Mouse (Mus musculus): ENCODE results near the gene Bcan.

Gene Bcan

DNA sequence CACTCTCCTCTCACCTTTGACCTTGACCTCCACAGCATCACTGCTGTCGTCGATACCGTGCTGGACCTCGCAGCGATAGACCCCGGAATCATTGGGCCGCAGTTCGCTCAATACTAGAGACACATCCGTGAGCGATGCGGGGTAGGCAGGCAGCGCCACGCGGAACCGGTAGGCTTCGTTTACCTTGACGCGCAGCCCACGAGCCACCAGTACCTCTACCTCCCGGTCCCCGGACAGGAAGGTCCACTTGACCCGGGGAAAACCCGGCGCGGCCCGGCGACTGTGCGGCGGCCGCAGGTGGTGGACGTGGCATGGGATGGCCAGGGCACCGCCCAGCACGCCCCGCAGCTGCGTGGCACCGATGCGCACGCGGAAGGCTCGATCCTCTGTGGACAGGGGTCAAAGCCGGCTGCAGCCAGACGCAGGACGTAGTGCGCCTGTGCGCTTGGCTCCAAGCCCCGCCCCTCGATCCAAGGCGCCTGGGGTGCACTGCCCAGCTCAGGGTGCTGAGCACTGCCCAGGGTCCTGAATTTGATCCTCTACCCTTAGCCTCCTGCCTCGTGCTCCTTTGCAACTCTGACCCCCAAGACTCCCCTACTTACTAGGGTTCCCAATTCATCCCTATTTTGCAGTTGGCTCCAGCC is 2.9 kb downstream of the Bcan start:
- no peak for DNase-seq

DNA sequence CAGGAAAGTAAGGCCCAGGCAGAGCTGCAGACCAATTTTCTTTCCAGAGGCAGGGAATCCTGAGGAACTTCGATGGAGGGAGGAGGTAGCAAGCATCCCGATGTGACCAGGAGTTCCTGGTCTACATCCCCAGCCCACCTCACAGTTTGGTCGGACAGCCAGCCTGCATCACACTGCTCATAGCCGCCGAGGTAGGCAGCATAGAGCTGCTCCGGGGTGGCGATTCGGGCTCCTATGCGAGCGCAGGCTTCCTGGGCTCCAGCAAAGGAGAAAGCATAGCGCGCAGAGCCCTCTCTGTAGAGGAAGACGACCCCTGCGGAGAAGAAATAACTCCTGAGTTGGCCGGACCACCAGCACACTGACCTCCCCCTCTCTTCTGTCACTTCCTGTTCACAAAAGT is 3.6 kb downstream of the Bcan start:
- DNase-seq = no peak

DNA sequence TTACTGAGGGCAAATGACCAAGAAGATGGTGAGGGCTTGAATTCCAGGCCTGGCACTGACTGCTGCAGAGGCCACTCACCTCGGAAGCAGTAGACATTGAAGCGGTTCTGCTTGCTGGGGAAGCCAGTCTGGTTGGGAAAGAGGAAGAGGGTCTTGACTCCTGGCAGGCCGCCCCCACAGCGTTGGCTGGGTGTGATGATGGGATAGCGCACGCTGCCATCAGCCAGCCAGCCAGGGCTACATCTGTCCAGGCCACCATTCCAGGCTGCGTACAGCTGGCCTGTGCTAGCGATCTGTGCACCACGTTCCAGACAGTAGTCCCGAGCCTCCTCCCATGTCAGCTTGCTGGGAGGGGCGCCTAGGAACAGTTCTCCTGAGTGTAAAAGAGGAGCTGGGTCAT is 4.7 kb downstream of the Bcan start:
- DNase-seq = no peak

DNA sequence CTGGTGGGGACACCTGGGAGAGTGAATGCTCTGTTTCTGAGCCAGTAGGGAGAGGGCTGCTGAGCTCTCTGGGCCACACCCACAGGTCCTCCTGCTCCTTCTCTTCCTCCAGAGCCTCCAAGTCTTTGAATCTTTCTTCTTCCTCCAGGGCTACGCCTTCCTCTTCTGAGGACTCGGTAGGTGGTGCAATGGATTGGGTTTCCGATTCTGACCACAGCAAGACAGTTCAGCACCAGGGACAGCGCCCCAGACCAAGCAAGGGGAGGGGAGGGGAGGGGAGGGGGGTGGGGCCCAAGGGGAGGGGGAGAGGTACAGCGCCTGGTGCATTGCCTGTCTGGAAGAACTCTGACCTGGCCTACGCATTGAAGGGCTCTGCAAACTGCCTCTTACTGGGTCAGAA is 6.6 kb downstream of the Bcan start:
- DNase-seq = no peak

DNA sequence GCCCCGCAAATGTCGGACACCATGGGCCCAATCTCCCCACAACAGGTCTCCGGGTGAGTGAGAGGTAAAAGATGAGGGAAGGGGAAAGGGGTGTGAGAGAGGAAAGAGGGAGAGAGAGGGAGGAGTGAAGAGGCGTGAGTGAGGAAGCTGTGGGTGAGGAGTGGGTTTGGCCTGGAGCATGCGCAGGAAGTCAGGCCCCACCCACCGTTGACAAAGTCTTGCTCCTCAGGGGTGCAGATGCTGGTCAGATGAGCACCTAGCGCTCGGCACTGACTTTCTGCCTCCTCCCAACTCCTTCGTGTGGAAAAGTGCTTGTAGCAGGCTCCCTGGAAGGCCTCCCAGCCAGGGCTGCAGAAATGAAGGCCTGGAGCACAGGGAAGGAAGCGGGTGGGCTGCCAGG is 10.1 kb downstream of the Bcan start:
- DNase-seq = no peak

DNA sequence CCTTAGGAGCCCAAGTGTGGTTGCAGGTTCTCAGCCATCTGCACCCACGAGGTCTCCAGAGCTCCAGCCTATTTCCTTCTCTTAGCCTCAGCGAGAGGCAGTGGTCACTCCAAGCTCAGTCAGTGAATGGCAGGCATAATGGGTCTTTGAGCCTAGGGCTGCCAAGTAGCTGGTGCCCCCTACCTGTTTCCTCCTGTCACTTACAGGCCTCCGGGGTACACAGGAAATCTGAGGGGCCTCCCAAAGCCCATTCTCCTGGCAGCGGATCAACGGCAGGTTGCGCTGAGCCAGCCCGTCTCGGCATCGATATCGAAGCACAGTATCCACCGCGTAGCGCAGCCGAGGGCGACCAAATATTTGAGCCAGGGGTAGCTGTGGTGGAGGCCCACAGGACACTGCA is 12.0 kb downstream of the Bcan start:
- no peak for DNase-seq

DNA sequence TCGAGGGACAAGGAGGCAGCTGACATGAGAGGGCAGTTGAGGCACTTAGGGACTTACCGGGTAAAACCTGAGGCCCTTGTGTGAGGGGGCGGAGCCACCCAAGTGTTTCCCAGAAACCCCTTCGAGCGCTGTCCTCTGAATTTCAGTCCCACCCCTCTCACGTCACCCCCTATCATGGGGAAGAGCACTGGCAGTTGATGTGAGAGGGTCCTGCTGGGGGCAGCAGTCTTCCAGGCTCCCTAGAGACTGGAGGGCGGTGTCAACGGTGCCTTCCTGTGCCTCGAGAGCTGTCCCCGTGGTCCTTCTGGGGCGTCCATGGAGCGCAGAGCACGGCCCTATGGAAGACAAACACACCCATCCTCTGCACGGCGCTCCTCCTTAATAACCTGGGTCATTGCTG is 12.4 kb downstream of the Bcan start:
- no peak for DNase-seq

DNA sequence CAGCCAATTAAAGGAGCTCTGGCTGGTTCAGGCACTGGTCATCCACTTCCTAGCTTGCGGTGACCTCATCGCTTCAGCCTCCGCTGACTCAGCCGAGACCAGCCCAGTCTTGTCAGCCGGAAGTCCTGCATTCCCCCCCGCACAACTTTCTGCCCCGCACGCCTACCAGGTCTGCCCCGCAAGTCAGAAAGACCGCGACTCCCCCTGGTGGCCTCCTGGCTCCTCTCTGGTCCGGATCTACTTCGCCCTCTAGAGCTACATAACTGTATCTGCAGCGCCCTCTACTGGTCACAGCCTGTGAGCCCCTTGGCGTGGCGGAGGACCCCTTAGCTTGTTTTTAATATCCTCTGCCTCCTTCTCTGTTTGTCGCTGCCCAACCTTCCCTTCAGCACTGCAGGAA is 13.2 kb downstream of the Bcan start:
- DNase-seq = peak; percentile 93

DNA sequence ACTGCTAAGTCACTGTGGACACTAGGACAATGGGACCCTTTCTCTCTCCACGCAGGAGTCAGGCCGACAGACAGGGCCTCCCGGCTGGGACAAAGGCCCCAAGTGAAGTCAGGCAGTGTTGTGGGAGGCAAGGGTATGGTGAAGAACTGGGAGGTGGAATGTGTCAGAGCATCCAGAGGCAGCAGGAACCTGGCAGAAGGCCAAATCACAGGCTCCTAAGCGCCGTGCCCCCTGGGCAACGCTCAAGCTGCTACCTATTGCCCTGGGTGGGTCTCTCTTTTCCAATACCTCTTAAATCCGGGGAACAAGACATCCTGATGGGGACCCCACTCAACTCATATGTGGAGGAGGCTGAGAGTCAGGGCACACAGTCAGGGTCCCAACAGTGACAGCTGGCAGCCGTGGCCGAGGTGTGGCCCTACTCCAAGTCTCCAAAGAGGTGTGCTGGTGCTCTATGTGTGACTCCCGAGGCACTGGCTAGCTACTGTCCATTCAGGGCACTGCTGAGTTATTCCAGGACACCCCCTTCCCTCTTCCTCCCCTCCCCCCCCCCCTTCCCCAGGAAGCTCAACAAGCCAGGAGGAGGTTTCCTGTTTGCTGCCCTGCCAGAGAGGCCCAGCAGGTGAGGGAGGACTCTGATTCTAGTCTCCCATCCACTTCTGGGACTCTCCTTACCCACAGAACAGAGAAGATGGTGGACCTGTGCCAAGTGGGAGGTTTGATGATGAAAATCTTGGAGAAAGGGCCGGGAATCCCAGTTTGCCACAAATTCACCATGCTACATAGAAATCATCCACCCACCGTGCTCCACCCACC is 14.3 kb downstream of the Bcan start:
- DNase-seq = no peak

DNA sequence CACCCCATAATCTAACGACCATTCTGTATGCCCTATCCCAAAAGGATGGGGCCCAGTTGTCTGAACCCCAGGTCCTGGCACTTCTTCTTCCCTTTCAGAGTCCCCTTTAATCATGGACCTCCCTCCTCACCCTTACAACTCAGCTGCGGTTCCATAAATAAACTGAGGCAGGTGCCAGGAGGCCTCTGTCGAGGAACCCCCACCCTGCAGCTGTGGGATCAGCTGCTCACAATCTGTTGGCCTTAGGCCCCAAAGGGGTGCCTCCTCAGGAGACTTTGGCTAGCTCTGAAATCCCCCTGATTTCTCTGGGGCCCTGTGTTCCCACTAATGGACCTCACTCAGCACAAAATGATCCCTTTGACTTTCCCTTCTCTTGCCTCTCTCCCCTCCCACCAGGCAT is 15.9 kb downstream of the Bcan start:
- DNase-seq = no peak

DNA sequence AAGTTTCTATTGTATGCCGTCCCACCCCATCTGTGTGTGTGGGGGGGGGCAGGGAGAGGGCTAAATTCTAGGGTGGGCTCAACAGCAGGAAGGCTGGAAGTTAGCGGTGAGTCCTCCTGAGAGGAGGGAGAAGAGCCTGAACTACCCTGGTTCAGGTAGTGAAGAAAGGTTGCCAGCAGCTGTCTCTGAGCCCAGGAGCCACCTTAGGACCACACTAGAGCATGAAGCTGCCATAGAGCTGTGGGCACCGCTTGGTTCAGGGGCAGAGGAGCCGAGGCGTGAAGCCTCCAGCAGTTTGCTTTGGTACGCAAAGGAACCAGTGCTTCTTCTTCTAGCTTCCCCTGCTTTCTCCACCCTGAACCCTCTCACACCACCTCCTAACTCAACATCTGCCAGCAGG is 16.4 kb downstream of the Bcan start:
- no peak for DNase-seq

DNA sequence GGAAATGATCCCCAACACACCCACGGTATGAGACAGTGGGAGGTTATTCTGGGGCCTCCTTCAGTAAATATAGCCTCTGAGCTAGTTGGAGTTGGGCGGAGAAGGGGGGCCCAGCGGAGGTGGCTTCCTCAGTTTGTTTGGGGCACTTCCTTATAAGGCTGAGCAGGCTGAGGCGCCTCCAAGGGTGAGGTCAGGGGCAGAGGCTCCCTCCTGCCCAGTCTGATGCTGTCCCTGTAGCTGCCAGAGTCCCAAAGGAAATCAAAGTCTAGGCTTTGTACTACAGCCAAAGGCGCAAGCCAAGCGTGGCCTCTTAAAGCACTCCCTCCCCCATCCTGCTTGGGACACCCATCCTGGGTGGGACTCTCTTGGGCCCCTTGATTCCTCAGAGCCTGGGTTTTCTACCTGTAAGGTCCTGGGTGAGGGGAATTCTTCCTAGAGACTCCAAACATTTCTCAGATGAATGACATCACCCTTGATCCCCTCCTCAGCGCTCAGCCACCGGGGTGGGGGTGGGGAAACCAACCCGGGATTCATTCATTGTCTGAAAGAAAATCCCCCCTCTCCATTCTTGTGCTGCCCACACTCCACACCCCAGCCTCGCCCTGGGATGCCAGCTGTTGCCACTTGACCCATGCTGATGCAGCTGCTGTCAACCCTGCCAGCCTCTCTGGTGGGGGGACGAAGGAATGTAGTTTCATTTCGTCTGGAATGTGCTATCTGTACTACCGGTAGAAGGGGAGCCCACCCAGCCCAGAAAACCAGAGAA is 17.0 kb downstream of the Bcan start:
- no peak for DNase-seq

DNA sequence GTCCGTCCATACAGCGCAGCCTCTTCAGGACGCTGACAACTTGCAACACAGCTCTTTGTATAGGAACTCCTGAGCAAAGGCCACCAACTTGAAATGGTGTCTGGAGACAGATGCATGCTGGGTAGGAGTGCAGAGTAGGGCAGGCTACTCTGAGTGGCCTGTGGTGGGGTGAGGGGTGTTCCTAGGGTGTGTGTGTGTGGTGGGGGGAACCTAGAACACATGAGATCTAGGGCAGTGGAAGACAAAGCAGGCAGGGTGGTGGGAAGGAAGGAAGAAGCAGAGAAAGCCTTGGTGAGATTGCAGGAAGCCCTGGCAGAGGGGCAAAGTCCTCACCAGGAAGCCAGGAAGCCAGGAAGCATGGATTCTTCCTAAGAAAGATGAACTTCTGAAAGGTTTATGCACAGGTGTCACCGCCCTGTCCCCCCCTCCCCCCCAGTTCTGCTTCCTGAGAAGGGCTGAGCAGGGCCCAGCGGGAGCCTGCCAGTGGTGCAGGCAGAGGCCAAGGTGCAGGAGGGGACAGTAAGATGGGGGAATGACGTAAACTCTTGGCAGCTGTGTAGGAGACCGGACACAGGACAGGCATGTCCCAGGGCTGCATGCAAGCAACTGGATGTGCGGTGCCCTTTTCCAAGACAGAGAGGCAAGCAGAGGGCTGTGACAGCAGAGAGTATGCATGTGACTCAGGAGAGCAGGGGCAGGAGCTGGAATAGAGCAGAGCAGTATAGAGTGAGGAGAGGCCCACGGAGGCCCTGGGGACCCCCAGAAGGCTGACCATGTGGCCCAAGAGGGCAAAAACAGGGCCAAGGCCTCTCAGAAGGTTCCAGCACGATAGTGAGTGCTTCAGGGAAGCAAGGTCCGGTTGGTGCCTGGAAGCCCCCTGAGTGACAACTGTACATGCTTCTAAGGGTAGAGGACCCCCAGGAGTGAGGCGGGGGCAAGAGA is 17.9 kb downstream of the Bcan start:
- DNase-seq = no peak

DNA sequence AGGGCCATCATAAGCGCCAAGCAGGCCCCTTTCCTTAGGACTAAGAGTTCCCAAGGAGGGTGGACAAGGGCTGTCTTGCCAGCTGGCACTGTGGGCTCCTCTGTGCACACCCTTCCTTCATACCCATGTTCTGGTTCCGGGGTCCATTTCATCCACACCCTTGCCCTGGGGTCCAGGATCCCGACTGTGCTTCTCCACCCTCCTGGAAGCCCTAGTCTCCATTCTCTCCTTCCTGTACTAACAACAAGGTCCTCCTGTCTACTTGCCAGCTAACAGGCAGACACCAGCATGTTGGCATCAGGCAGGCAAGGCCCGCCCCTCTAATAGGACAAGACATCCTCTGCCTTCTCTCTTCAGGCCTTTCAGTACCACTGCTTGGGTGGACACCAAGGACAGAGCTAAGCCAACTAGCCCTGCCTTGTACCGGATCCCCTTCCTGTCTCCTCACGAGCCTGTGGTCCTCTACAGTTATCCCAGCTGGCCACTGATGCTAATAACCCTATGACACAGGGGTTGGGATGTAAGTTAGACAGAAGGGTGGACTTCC is 18.7 kb downstream of the Bcan start:
- no peak for DNase-seq

DNA sequence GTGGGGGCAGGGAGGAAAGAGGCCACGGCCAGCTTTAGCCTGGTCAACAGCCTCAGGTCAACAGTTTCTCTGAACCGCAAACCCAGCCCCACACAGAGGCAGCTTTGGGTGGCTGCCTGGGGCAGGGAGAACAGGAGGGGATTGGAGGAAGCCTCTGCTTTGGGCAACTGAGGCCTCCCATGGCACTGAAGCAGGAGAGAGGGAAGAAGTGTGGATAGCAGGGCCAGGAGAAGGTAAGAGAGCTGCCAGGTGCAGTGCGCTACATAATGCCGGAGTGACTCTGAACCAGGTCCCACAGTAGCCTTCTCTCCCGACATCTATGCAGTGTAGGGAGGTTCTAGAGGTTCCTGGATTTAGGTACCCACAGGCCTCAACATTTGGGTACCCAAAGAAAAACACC is 19.3 kb downstream of the Bcan start:
- no peak for DNase-seq

DNA sequence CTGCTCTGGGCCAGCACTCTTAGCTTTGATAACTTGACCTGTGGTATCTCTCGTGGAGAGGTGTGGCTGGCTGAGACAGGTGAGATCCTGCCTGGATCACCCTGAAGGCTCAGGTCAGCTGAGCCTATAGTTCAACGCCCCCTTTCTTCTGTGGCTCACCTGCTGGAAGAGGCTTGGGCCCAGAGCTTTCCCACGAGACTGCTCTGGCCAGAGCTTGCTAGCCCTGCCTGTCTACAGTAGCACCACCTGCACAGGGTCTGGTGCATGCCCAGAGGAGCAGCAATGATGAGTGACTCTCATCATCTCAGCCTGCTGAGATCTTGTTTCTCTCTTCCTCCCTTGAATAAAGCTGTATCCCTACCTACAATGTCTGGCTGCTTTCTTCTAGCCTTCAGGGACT is 19.9 kb downstream of the Bcan start:
- DNase-seq = no peak

DNA sequence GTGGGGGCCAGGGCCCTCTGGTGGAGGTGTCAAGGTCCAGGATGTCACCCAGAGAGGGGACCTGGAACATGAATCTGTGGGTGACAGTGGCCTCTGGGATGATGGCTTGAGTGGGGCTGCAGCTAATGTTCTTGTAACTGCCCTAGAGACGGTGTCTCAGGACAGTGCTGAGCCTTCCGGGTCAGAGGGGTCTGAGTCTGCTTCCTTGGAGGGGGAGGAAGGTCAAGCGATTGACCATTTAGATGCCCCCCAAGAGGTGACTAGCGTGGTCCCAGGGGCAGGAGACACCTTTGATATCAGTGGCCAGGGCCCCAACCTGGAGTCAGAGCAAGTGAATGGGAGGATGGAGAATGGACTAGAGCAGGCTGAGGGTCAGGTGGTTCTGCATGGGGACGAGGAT is 20.5 kb downstream of the Bcan start:
- no peak for DNase-seq

DNA sequence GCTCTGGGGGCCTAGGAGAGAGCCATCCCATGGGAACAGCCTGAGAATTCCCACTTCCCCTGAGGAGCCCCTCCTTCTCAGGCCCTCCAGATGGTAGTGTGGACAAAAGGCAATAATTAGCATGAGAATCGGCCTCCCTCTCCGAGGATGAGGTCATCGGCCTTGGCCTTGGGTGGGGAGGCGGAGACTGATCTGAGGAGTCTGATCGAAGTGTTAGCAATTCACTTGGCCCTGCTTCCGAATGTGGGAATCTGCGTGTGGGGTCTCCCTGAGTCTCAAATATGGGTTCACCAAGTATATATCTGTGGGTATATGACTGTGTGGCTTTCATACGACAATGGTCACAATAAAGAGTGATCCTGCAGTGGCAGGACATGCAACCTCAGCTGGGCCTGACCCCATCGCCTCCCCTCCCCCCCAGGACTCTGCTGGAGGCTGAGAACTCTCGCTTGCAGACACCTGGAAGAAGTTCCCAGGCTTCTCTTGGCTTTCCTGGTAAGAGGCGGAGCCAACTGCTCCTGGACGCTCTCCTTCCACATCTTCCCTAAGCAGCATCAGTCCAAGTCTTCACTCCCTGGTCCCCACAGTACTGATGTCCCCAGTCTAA is 25.5 kb downstream of the Bcan start:
- no peak for DNase-seq

DNA sequence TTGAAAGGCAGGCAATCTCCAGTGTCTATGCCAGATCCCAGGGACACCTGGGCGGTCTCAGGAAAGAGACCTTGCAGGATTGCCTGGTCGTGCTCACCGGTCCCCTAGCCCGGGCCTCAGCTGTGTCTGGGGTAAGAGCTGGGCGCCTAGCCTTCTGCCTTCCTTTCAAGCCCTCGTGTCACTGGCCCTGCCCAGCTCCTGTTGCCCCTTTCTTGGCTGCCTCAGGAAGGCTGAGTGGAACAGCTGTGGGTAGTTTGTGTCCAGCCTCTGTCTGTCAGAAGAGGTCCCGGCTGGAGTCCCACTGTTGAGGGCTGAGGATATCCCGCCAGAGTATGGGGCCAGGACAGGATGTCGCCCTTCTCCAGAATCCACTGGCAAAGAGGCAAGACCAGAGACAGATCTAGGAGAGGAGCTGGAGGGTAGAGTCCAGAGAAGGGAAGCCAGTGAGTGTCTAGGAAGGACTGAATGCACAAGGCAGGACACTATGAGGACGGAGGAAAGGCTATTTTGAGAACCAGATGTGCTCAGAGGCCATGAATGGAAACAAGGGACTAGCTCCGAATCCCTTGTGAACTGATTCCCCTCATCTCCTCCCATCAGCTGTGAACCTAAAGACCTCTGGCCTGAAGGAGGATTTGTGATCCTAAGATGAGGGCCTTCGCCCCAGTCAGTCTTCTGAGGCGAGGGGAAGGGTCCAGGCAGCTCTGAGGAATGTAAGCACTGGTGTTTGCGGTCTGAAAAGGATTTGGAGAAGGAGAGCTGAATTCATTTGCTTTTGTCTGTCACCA is 26.2 kb downstream of the Bcan start:
- no peak for DNase-seq

DNA sequence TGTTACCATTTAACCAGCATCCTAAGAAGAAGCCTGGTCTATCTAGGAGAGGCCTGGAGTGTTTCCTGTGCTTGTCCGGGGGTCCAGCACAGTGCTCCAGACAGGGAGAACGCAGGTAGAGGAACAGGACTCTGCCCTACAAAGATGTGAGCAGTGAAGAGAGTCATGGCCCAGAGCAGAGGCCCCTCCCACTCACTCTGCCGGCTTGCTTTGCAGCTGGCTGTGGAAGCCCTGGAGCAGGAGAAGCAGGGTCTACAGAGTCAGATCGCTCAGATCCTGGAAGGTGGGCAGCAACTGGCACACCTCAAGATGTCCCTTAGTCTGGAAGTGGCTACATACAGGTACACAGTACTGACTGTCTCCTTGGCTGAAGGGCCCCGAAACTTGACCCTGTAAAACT is 27.3 kb downstream of the Bcan start:
- no peak for DNase-seq

DNA sequence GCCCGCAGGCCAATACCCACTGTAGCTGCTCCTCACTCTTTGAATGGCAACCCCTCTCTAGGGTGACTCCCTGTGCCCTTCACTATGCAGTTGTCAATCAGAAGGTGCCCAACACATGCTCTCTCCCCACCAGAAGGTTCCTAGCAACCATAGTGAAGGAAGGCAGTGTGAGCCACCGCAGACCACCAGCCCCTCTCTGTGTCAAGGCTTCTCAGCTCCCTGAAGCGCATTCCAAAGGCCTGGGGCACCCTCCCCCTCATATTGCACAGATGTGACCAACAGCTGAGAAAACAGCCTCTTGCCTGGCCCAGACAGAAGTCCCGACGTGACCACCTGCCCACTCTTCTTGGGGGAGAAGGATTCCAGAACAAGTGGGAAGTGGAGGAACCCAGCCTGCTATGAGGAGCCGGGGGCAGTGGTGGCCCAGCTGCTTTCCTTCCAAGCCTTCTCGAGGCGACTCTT is 27.8 kb downstream of the Bcan start:
- no peak for DNase-seq
